Mouse (Mus musculus): ENCODE measurements at regions not wholly inside any gene's neighbourhood (a gene's known extent, or its start where the extent isn't known, plus 50 kb on each side); places are given as distances from the start of the nearest gene placed in this dataset.

- WGBS: 90% methylated on average over 5 of the region's 5 CpGs
- Histone ChIP-seq H3K27ac (replicated peaks) (no peak overlapping the region), H3K4me2 (replicated peaks) (no peak overlapping the region), H3K27me3 (no peaks in the 10 kb centered on the region), H3K9ac (no peak overlapping the region), H3K9me3 (replicated peaks) (no peaks in the 10 kb centered on the region), H3K4me3 (replicated peaks) (no peak overlapping the region), H3K4me1 (no peaks in the 10 kb centered on the region), H3K36me3 (no peaks in the 10 kb centered on the region)
- no peak for ATAC-seq (ENCODE audit: insufficient number of reproducible peaks, low FRiP score, low TSS enrichment, low read depth)
Observed at GRCm38 (mm10) chr10:126788277-126788676, 112.9 kb downstream of the Atp23 start.

GRCm38 (mm10) chr10:126783161-126783560 lies 118.0 kb downstream of the Atp23 start:
- no peak for ATAC-seq (ENCODE audit: insufficient number of reproducible peaks, low FRiP score, low TSS enrichment, low read depth)
- Histone ChIP-seq H3K9ac (no peak overlapping the region), H3K36me3 (no peaks in the 10 kb centered on the region), H3K4me1 (no peaks in the 10 kb centered on the region), H3K27me3 (no peaks in the 10 kb centered on the region), H3K4me2 (replicated peaks) (no peak overlapping the region), H3K9me3 (replicated peaks) (no peaks in the 10 kb centered on the region), H3K27ac (replicated peaks) (no peak overlapping the region), H3K4me3 (replicated peaks) (no peak overlapping the region)
- 84% methylated on average over 8 of the region's 8 CpGs for WGBS

GRCm38 (mm10) chr10:126776603-126777002 lies 124.6 kb downstream of the Atp23 start:
- H3K9me3 ChIP-seq (replicated peaks): no peaks in the 10 kb centered on the region
- no peak overlapping the region for H3K4me2 ChIP-seq (replicated peaks)
- H3K9ac ChIP-seq: no peak overlapping the region
- 77% methylated on average over 3 of the region's 3 CpGs for WGBS
- no peak overlapping the region for H3K27ac ChIP-seq (replicated peaks)
- no peak for ATAC-seq (ENCODE audit: insufficient number of reproducible peaks, low FRiP score, low TSS enrichment, low read depth)
- no peak overlapping the region for H3K4me3 ChIP-seq (replicated peaks)
- no peaks in the 10 kb centered on the region for H3K36me3 ChIP-seq
- no peaks in the 10 kb centered on the region for H3K4me1 ChIP-seq
- H3K27me3 ChIP-seq: no peaks in the 10 kb centered on the region

- Histone ChIP-seq H3K4me3 (replicated peaks) (no peak overlapping the region), H3K27ac (replicated peaks) (no peak overlapping the region)
- 51% methylated on average over 13 of the region's 13 CpGs for WGBS
Observed at GRCm38 (mm10) chr10:126775946-126776345, 125.2 kb downstream of the Atp23 start.

GRCm38 (mm10) chr10:126770446-126771020 lies 130.6 kb downstream of the Atp23 start:
- Histone ChIP-seq H3K9me3 (replicated peaks) (no peaks in the 10 kb centered on the region), H3K4me1 (no peaks in the 10 kb centered on the region), H3K36me3 (no peaks in the 10 kb centered on the region), H3K27me3 (no peaks in the 10 kb centered on the region), H3K4me3 (replicated peaks) (no peak overlapping the region), H3K4me2 (replicated peaks) (no peak overlapping the region), H3K27ac (replicated peaks) (no peak overlapping the region), H3K9ac (no peak overlapping the region)
- ATAC-seq (ENCODE audit: insufficient number of reproducible peaks, low FRiP score, low TSS enrichment, low read depth): no peak
- WGBS: 77% methylated on average over 6 of the region's 6 CpGs

More at GRCm38 (mm10) chr10:126775946-126776345, 125.2 kb downstream of the Atp23 start:
- Histone ChIP-seq H3K4me2 (replicated peaks) (no peak overlapping the region), H3K36me3 (no peaks in the 10 kb centered on the region), H3K27me3 (no peaks in the 10 kb centered on the region), H3K4me1 (no peaks in the 10 kb centered on the region), H3K9me3 (replicated peaks) (no peaks in the 10 kb centered on the region), H3K9ac (no peak overlapping the region)
- ATAC-seq (ENCODE audit: insufficient number of reproducible peaks, low FRiP score, low TSS enrichment, low read depth): no peak

GRCm38 (mm10) chr10:126765648-126766047 lies 135.5 kb downstream of the Atp23 start:
- Histone ChIP-seq H3K4me2 (replicated peaks) (no peak overlapping the region), H3K27me3 (no peaks in the 10 kb centered on the region), H3K36me3 (no peaks in the 10 kb centered on the region), H3K4me3 (replicated peaks) (no peak overlapping the region), H3K27ac (replicated peaks) (no peak overlapping the region), H3K4me1 (no peaks in the 10 kb centered on the region), H3K9ac (no peak overlapping the region), H3K9me3 (replicated peaks) (no peaks in the 10 kb centered on the region)
- WGBS: 82% methylated on average over 2 of the region's 2 CpGs
- no peak for ATAC-seq (ENCODE audit: insufficient number of reproducible peaks, low FRiP score, low TSS enrichment, low read depth)

GRCm38 (mm10) chr10:126764740-126765139 lies 136.4 kb downstream of the Atp23 start:
- H3K4me1 ChIP-seq: no peaks in the 10 kb centered on the region
- no peak for ATAC-seq (ENCODE audit: insufficient number of reproducible peaks, low FRiP score, low TSS enrichment, low read depth)
- no peaks in the 10 kb centered on the region for H3K9me3 ChIP-seq (replicated peaks)
- H3K4me3 ChIP-seq (replicated peaks): no peak overlapping the region
- H3K27me3 ChIP-seq: no peaks in the 10 kb centered on the region
- WGBS: 74% methylated on average over 8 of the region's 8 CpGs
- no peak overlapping the region for H3K4me2 ChIP-seq (replicated peaks)
- no peak overlapping the region for H3K27ac ChIP-seq (replicated peaks)
- H3K9ac ChIP-seq: no peak overlapping the region
- no peaks in the 10 kb centered on the region for H3K36me3 ChIP-seq

- Histone ChIP-seq H3K9me3 (replicated peaks) (no peaks in the 10 kb centered on the region), H3K4me2 (replicated peaks) (no peak overlapping the region), H3K9ac (no peak overlapping the region), H3K4me1 (no peaks in the 10 kb centered on the region), H3K36me3 (no peaks in the 10 kb centered on the region), H3K4me3 (replicated peaks) (no peak overlapping the region), H3K27ac (replicated peaks) (no peak overlapping the region), H3K27me3 (no peaks in the 10 kb centered on the region)
- ATAC-seq (ENCODE audit: insufficient number of reproducible peaks, low FRiP score, low TSS enrichment, low read depth): no peak
- WGBS: 76% methylated on average over 5 of the region's 5 CpGs
Observed at GRCm38 (mm10) chr10:126763976-126764375, 137.2 kb downstream of the Atp23 start.

GRCm38 (mm10) chr10:126758682-126759081 lies 142.5 kb downstream of the Atp23 start:
- Histone ChIP-seq H3K9me3 (replicated peaks) (no peaks in the 10 kb centered on the region), H3K27me3 (no peaks in the 10 kb centered on the region), H3K36me3 (no peaks in the 10 kb centered on the region), H3K9ac (no peak overlapping the region), H3K4me2 (replicated peaks) (no peak overlapping the region), H3K4me1 (no peaks in the 10 kb centered on the region), H3K27ac (replicated peaks) (no peak overlapping the region), H3K4me3 (replicated peaks) (no peak overlapping the region)
- WGBS: 85% methylated on average over 7 of the region's 7 CpGs
- no peak for ATAC-seq (ENCODE audit: insufficient number of reproducible peaks, low FRiP score, low TSS enrichment, low read depth)

GRCm38 (mm10) chr10:126753201-126753600 lies 148.0 kb downstream of the Atp23 start:
- no peaks in the 10 kb centered on the region for H3K4me1 ChIP-seq
- WGBS: 79% methylated on average over 6 of the region's 6 CpGs
- H3K4me2 ChIP-seq (replicated peaks): no peak overlapping the region
- H3K9me3 ChIP-seq (replicated peaks): no peaks in the 10 kb centered on the region
- H3K27ac ChIP-seq (replicated peaks): no peak overlapping the region
- no peaks in the 10 kb centered on the region for H3K27me3 ChIP-seq
- no peak overlapping the region for H3K9ac ChIP-seq
- H3K4me3 ChIP-seq (replicated peaks): no peak overlapping the region
- H3K36me3 ChIP-seq: no peaks in the 10 kb centered on the region
- ATAC-seq (ENCODE audit: insufficient number of reproducible peaks, low FRiP score, low TSS enrichment, low read depth): no peak

GRCm38 (mm10) chr10:126752699-126753098 lies 148.5 kb downstream of the Atp23 start:
- no peak overlapping the region for H3K4me2 ChIP-seq (replicated peaks)
- no peaks in the 10 kb centered on the region for H3K9me3 ChIP-seq (replicated peaks)
- WGBS: 55% methylated on average over 11 of the region's 11 CpGs
- no peaks in the 10 kb centered on the region for H3K36me3 ChIP-seq
- H3K4me3 ChIP-seq (replicated peaks): no peak overlapping the region
- no peak for ATAC-seq (ENCODE audit: insufficient number of reproducible peaks, low FRiP score, low TSS enrichment, low read depth)
- H3K27ac ChIP-seq (replicated peaks): no peak overlapping the region
- no peaks in the 10 kb centered on the region for H3K4me1 ChIP-seq
- H3K9ac ChIP-seq: no peak overlapping the region
- H3K27me3 ChIP-seq: no peaks in the 10 kb centered on the region

- WGBS: 60% methylated on average over 17 of the region's 17 CpGs
- Histone ChIP-seq H3K27ac (replicated peaks) (no peak overlapping the region), H3K9ac (no peak overlapping the region), H3K4me3 (replicated peaks) (no peak overlapping the region), H3K27me3 (no peaks in the 10 kb centered on the region), H3K36me3 (no peaks in the 10 kb centered on the region), H3K4me1 (no peaks in the 10 kb centered on the region), H3K4me2 (replicated peaks) (no peak overlapping the region), H3K9me3 (replicated peaks) (no peaks in the 10 kb centered on the region)
- no peak for ATAC-seq (ENCODE audit: insufficient number of reproducible peaks, low FRiP score, low TSS enrichment, low read depth)
Observed at GRCm38 (mm10) chr10:126748696-126749466, 152.3 kb downstream of the Atp23 start.

Data from embryonic facial prominence, embryonic 15.5 days (tissue).